Mouse (Mus musculus) megakaryocyte, embryonic 14.5 days (primary cell): ENCODE measurements around the gene Leng9.

Experiments used
- FLI1 ChIP-seq: IDR thresholded peaks from 2 replicates; pipeline ENCODE4 v1.6.1; 2012; ENCODE audit warnings: low read length, inconsistent platforms, mixed read lengths
- GATA1 ChIP-seq: IDR thresholded peaks from 3 replicates; pipeline ENCODE4 v1.6.1; 2012; ENCODE audit warnings: mixed read lengths, low read length, inconsistent platforms, borderline replicate concordance

GRCm38 (mm10) chr7:4136771-4137531 lies 13.2 kb downstream of the Leng9 start, which contains the start of gene Leng8:
- TF ChIP-seq GATA1, result no peak
- peak; percentile 56; the same call in 1 of the 2 replicates for TF ChIP-seq FLI1
